Mouse (Mus musculus) spleen, embryonic (tissue): ENCODE results near the gene Pitpnm1.

Experiments
- CTCF ChIA-PET: fragments of 350-600 bp; sonication (Branson Sonifier 250); formaldehyde crosslinking; loops from one replicate; lab custom pipeline; 2022; lab: Charles Lee

Gene Pitpnm1

GRCm38 (mm10) chr19:4151488-4151860, 51.7 kb downstream of the Pitpnm1 start:
- CTCF ChIA-PET = no interaction called here

- CTCF ChIA-PET = no interaction called here
Observed at GRCm38 (mm10) chr19:4151898-4152297, 52.1 kb downstream of the Pitpnm1 start.

- CTCF ChIA-PET = no interaction called here
Observed at GRCm38 (mm10) chr19:4152445-4153231, 52.8 kb downstream of the Pitpnm1 start.

- CTCF ChIA-PET = interaction anchor here (1.1 kb wide), 1 partner anchor 39 kb away, joined by 5 read pairs; the partner anchor contains the start of gene Ppp1ca
Observed at GRCm38 (mm10) chr19:4153232-4153654, 53.4 kb downstream of the Pitpnm1 start, which contains the start of gene Ptprcap. Ptprcap (plus strand) TSS chr19:4153604.

GRCm38 (mm10) chr19:4154437-4155222, 54.8 kb downstream of the Pitpnm1 start:
- CTCF ChIA-PET = interaction anchor here (0.6 to 1.1 kb wide), 4 partner anchors 31 to 534 kb away, joined by 3 to 7 read pairs (median 4); partner anchors contain the start of gene Ppp1ca

- CTCF ChIA-PET = interaction anchor here (0.6 to 0.7 kb wide), 4 partner anchors 21 to 535 kb away, joined by 3 read pairs; partner anchors contain the start of gene Clcf1
Observed at GRCm38 (mm10) chr19:4155223-4156072, 55.6 kb downstream of the Pitpnm1 start.

- CTCF ChIA-PET = interaction anchor here (0.6 to 1.0 kb wide), 2 partner anchors 16 to 58 kb away, joined by 3 read pairs; partner anchors contain the start of genes Clcf1 and Gpr152
Observed at GRCm38 (mm10) chr19:4156073-4156579, 56.3 kb downstream of the Pitpnm1 start.

GRCm38 (mm10) chr19:4156771-4157170, 57.0 kb downstream of the Pitpnm1 start:
- CTCF ChIA-PET = interaction anchor here (1.0 kb wide), 1 partner anchor 17 kb away, joined by 3 read pairs; the partner anchor contains the start of gene Gpr152

- CTCF ChIA-PET = no interaction called here
Observed at GRCm38 (mm10) chr19:4159049-4159448, 59.3 kb downstream of the Pitpnm1 start.

- CTCF ChIA-PET = interaction anchor here (0.6 kb wide), 1 partner anchor 59 kb away, joined by 3 read pairs; no protein-coding TSS in a partner anchor
Observed at GRCm38 (mm10) chr19:4162646-4163542, 63.1 kb downstream of the Pitpnm1 start, which contains the start of gene Rps6kb2. Rps6kb2 (minus strand) TSS chr19:4163354.

- CTCF ChIA-PET = no interaction called here
Observed at GRCm38 (mm10) chr19:4163543-4163887, 63.7 kb downstream of the Pitpnm1 start.
